Comparison of ENCODE assay signal across 43 mouse cellular contexts in genomic region chr2:5015527-5015926, GRCm38 (mm10). TPM values are rescaled to one million over a fixed set of nuclear protein-coding genes. Genes with fewer than 3 reads are reported as not detected.
"Had no signal": no experiment of that assay in that cellular context is flagged by ENCODE, and none has a peak within 500 bp of the region (broad histone marks: within the 10 kb centered on the region; RNA-seq: fewer than 3 reads in every experiment).

No protein-coding gene starts in this region.

- H3K27me3 ChIP-seq: heart, embryonic 12.5 days; heart, embryonic 13.5 days; heart, embryonic 15.5 days; hindbrain, embryonic 12.5 days; hindbrain, embryonic 13.5 days; hindbrain, embryonic 15.5 days; intestine, embryonic 15.5 days; kidney, embryonic 15.5 days had no signal

- H3K27ac ChIP-seq: heart, embryonic 10.5 days; heart, embryonic 13.5 days; heart, embryonic 15.5 days; hindbrain, embryonic 10.5 days; hindbrain, embryonic 12.5 days; hindbrain, embryonic 13.5 days; hindbrain, embryonic 14.5 days; hindbrain, embryonic 15.5 days; hindbrain, postnatal 0 days; intestine, embryonic 15.5 days; kidney, embryonic 15.5 days; kidney, postnatal 0 days; layer of hippocampus, adult 2 months had no signal

- DNase-seq: heart, postnatal 10 days; heart, postnatal 36 days; heart, postnatal 4 days; kidney, adult 11 months; kidney, adult 18-20 months; kidney, adult 2 months; kidney, adult 8-10 months; kidney, adult 9 months; kidney, postnatal 10 days; kidney, postnatal 14 days; kidney, postnatal 25 days; kidney, postnatal 36 days; kidney, postnatal 4 days; layer of hippocampus, adult 9-11 months; layer of hippocampus, postnatal 36 days had no signal

- H3K9me3 ChIP-seq: heart, embryonic 10.5 days; heart, embryonic 13.5 days; heart, embryonic 15.5 days; hindbrain, embryonic 10.5 days; hindbrain, embryonic 12.5 days; hindbrain, embryonic 13.5 days; hindbrain, embryonic 15.5 days; intestine, embryonic 15.5 days; kidney, embryonic 15.5 days had no signal

- ATAC-seq: hindbrain, embryonic 16.5 days; hindbrain, postnatal 0 days; inflammation-experienced regulatory T-cells, adult 6 months; intestine, embryonic 15.5 days; intestine, embryonic 16.5 days; intestine, postnatal 0 days had no signal

- H3K4me2 ChIP-seq: heart, embryonic 11.5 days; heart, embryonic 12.5 days; heart, embryonic 13.5 days; heart, embryonic 15.5 days; hindbrain, embryonic 12.5 days; hindbrain, embryonic 13.5 days; hindbrain, embryonic 14.5 days; hindbrain, embryonic 15.5 days; intestine, embryonic 15.5 days; kidney, embryonic 15.5 days had no signal

- H3K36me3 ChIP-seq: heart, embryonic 12.5 days; heart, embryonic 13.5 days; heart, embryonic 15.5 days; hindbrain, embryonic 13.5 days; hindbrain, embryonic 15.5 days; intestine, embryonic 15.5 days had no signal

- H3K4me3 ChIP-seq: heart, embryonic 10.5 days; heart, embryonic 12.5 days; heart, embryonic 13.5 days; heart, embryonic 15.5 days; hindbrain, embryonic 10.5 days; hindbrain, embryonic 12.5 days; hindbrain, embryonic 13.5 days; hindbrain, embryonic 15.5 days; intestine, embryonic 15.5 days; kidney, embryonic 15.5 days; layer of hippocampus, adult 2 months had no signal

- H3K9ac ChIP-seq: heart, embryonic 12.5 days; heart, embryonic 13.5 days; heart, embryonic 15.5 days; hindbrain, embryonic 12.5 days; hindbrain, embryonic 13.5 days; hindbrain, embryonic 14.5 days; hindbrain, embryonic 15.5 days; intestine, embryonic 15.5 days; kidney, embryonic 15.5 days had no signal

RNA-seq across cellular contexts. Expression of gene Ucma, which starts 39.6 kb away (rescaled TPM):
- total RNA-seq: heart, adult 8-10 months; heart, postnatal 36 days; heart, postnatal 4 days; hematopoietic stem cell, adult 5-6 weeks had no signal
- polyA plus RNA-seq: heart, embryonic 10.5 days; heart, embryonic 11.5 days; heart, embryonic 12.5 days; heart, embryonic 13.5 days; heart, embryonic 14.5 days; heart, postnatal 0 days; hindbrain, embryonic 10.5 days; hindbrain, embryonic 11.5 days; inflammation-experienced regulatory T-cells, adult 6 months; intestine, embryonic 14.5 days; intestine, embryonic 15.5 days; intestine, embryonic 16.5 days; intestine, postnatal 0 days; kidney, adult 2 months; kidney, embryonic 14.5 days; kidney, embryonic 15.5 days; kidney, embryonic 16.5 days; kidney, postnatal 0 days; large intestine, adult 2 months had no signal
